Mouse (Mus musculus) lung, adult 2 months (tissue): ENCODE data around the gene Gsdme.

Experiments used
- CTCF ChIP-seq: fragments of 200-500 bp; IDR thresholded peaks from 2 replicates; pipeline ENCODE4 v1.5.1; 2011; ENCODE audit warnings: mild to moderate bottlenecking, low read length, control low read depth; ENCODE audit not compliant: insufficient read depth
- POLR2A ChIP-seq: fragments of 200-500 bp; IDR thresholded peaks from 2 replicates; pipeline ENCODE4 v1.6.1; 2011; ENCODE audit warnings: low read depth, mild to moderate bottlenecking, control low read depth, low read length, borderline replicate concordance; ENCODE audit errors: extremely low read depth

DNA sequence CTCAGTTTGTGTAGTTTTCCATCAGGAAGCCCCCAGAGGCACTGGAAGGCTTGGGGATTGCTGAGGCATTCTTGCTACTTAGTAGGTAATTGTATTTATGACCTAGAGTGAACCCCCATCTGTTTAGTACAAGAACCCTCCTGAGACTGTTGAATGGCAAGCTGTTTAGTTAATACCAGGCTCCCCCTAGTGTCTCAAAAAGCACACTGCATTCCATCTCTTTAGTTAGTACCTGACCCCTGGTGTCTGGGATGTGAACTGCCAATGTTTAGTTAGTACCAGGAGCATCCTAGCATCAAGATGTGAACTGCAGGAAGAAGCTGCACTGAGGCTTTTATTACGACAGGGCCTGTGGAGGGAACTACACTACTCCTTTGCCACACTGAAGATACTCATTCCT is 30.5 kb upstream of the Gsdme start:
- peak; percentile 33 for TF ChIP-seq CTCF
- TF ChIP-seq POLR2A: no peak
